Mouse (Mus musculus) forebrain, postnatal 0 days (tissue): Measurements from ENCODE around the gene Ror2. TPM values are rescaled to one million over a fixed set of nuclear protein-coding genes. Genes with fewer than 3 reads are reported as not detected.
A peak's percentile ranks its signal among the peaks of the same experiment; 100 is the strongest.

Source experiments
- ATAC-seq: fragments of 200-750 bp; cut with Nextera tagmentation; 2 replicates; pipeline ENCODE4 v1.8.0; 2017; ENCODE audit warnings: mild to moderate bottlenecking, moderate library complexity
- DNase-seq: peaks from one replicate; pipeline ENCODE4 v3.0.0-alpha.2; 2015
- H3K27ac ChIP-seq: fragments of 300-500 bp; sonication (generic); 2 replicates; pipeline ENCODE4 v1.5.1; 2014; ENCODE audit warnings: low read depth, mild to moderate bottlenecking, antibody characterized with exemption, low read length, moderate library complexity, mixed read lengths
- H3K27me3 ChIP-seq: fragments of 300-500 bp; sonication (generic); 2 replicates; pipeline ENCODE4 v1.6.1; 2014; ENCODE audit warnings: mild to moderate bottlenecking, low read length, mixed read lengths; ENCODE audit not compliant: insufficient read depth
- H3K36me3 ChIP-seq: fragments of 300-500 bp; sonication (generic); 2 replicates; pipeline ENCODE4 v1.6.1; 2014; ENCODE audit warnings: mild to moderate bottlenecking, moderate library complexity; ENCODE audit not compliant: insufficient read depth
- H3K4me1 ChIP-seq: fragments of 300-500 bp; sonication (generic); 2 replicates; pipeline ENCODE4 v1.6.1; 2014; ENCODE audit warnings: antibody characterized with exemption; ENCODE audit not compliant: insufficient read depth
- H3K4me2 ChIP-seq: fragments of 300-500 bp; sonication (generic); 2 replicates; pipeline ENCODE4 v1.6.1; 2014; ENCODE audit warnings: low read depth, mild to moderate bottlenecking, moderate library complexity
- H3K4me3 ChIP-seq: fragments of 300-500 bp; sonication (generic); 2 replicates; pipeline ENCODE4 v1.5.1; 2014; ENCODE audit warnings: low read depth, low read length, mixed read lengths
- H3K9ac ChIP-seq: fragments of 300-500 bp; sonication (generic); 2 replicates; pipeline ENCODE4 v1.6.1; 2014; ENCODE audit warnings: mild to moderate bottlenecking
- H3K9me3 ChIP-seq: fragments of 300-500 bp; sonication (generic); 2 replicates; pipeline ENCODE4 v1.6.1; 2016; ENCODE audit warnings: low read length
- CTCF ChIP-seq: sonication (generic); IDR thresholded peaks from 2 replicates; pipeline ENCODE4 v1.5.1; 2016; ENCODE audit warnings: antibody characterized with exemption, control low read depth, low read depth
- WGBS: fragments of 180-500 bp; shearing (Covaris S2); extraction: QIAGEN DNeasy Blood & Tissue Kit; methylation state at CpG from one replicate; pipeline ENCODE4 v1.1.7; 2014; 5-methylcytosine and 5-hydroxymethylcytosine counted together
- polyA plus RNA-seq: library from polyadenylated mRNA; unstranded; fragments of >200 nt; fragmentation: Nextera tagmentation; extraction: Ambion mirVana; gene quantifications from 2 replicates; pipeline ENCODE4 v1.2.1, GENCODE M21; 2015
- total RNA-seq: library from RNA; depleted of rRNA; stranded (reverse); fragments of >200 nt; gene quantifications from 2 replicates; pipeline ENCODE4 v1.2.3, GENCODE M21; 2014

Ror2 gene
- total and polyA plus RNA-seq, 2 experiments from 2014 or later, result 1.8 to 5.3 TPM

DNA sequence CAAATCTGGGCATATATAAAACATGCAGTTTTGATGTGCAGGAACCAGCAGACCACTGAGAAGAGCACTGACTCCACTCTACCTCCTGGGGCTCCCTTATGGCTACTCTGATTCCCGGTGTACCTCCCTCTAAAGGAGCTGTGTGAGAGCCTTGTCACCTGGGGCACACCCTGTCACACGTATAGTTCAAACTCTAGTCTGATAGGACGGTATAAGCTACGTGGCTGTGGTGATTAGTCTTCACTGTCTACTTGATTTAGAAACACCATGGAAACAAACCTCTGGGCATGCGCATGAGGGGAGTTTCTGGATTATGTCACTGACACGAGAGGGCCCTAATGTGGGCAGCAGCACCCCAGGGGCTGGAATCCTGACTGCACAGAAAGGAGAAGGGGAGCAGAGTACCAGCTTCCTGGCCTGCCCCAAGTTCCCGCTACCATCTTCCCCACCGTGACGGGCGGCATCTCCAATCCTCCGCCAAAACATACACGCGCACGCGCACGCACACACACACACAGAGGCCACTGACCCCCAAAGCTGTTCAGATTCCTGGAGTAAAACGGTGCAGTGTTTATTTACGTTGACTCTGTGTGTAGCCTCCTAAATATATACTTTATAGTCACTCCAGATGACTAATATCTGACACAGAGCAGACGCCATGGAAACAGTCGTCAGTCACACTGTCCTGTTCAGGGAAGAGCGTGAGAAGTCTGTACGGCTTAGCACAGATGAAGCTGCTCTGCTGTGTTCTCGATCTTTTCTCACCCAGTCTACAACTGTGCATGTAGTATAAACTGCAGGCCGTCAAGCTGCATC lies 37.1 kb downstream of the Ror2 start:
- Histone ChIP-seq H3K36me3 (no peaks in the 10 kb centered on the region), H3K4me2 (no peak overlapping the region), H3K4me1 (no peaks in the 10 kb centered on the region), H3K4me3 (no peak overlapping the region), H3K9me3 (no peaks in the 10 kb centered on the region), H3K27me3 (no peaks in the 10 kb centered on the region), H3K9ac (no peak overlapping the region), H3K27ac (no peak overlapping the region)
- peak; percentile 24 for DNase-seq
- ATAC-seq, result peak; percentile 69
- WGBS, result 74% methylated on average over 24 of the region's 24 CpGs
- TF ChIP-seq CTCF, result no peak

DNA sequence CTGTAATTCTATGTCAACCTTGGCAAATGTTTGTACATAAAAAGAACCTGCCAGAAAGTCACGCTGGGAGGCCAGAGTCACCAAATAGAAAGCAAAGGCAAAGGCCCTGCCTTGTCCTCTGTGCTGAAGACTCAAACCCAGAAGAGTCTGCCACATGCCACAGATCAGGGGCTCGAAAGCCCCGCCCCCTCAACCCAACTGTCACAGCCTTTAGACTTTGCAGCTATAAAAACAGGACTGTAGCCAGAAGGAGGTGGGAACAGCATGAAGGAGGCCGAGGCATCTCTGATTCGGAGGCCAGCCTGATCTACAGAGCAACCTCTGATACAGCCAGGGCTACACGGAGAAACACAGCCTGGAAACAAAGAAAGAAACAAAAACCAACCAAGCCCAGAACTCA lies 37.8 kb downstream of the Ror2 start:
- no peak overlapping the region for H3K9ac ChIP-seq
- H3K27me3 ChIP-seq, result no peaks in the 10 kb centered on the region
- no peaks in the 10 kb centered on the region for H3K36me3 ChIP-seq
- TF ChIP-seq CTCF, result no peak
- no peak overlapping the region for H3K27ac ChIP-seq
- H3K9me3 ChIP-seq, result no peaks in the 10 kb centered on the region
- ATAC-seq, result no peak
- no peak overlapping the region for H3K4me3 ChIP-seq
- no peak overlapping the region for H3K4me2 ChIP-seq
- 52% methylated on average over 6 of the region's 6 CpGs for WGBS
- H3K4me1 ChIP-seq, result no peaks in the 10 kb centered on the region
- DNase-seq, result no peak

DNA sequence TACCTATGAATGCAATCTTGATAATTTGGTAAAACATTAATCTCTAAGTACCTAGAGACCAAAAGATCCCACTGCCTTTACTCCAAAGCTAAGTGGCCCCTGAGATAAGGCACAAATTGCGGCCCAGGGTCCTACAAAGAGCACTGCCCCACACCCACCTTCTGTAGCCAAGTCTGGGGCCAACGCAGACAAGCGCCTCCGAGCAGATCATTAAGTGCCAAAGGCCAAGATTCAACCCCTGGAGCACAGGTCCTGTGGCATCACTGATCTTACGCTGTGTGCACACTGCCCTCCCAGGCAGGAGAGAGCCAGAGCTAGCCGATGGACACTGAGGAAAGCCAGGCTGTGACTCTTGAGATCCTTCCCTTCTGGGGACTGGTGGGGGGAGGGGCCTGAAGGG lies 38.7 kb downstream of the Ror2 start:
- no peak for TF ChIP-seq CTCF
- ATAC-seq (no peak), DNase-seq (no peak)
- H3K4me1 ChIP-seq, result no peaks in the 10 kb centered on the region
- H3K27me3 ChIP-seq, result no peaks in the 10 kb centered on the region
- no peaks in the 10 kb centered on the region for H3K36me3 ChIP-seq
- no peak overlapping the region for H3K27ac ChIP-seq
- H3K9ac ChIP-seq, result no peak overlapping the region
- H3K4me2 ChIP-seq, result no peak overlapping the region
- H3K9me3 ChIP-seq, result 0 out of 2 replicates have a peak, but pooled peaks cover 3% of the 10 kb centered on the region
- WGBS, result 79% methylated on average over 6 of the region's 6 CpGs
- no peak overlapping the region for H3K4me3 ChIP-seq

DNA sequence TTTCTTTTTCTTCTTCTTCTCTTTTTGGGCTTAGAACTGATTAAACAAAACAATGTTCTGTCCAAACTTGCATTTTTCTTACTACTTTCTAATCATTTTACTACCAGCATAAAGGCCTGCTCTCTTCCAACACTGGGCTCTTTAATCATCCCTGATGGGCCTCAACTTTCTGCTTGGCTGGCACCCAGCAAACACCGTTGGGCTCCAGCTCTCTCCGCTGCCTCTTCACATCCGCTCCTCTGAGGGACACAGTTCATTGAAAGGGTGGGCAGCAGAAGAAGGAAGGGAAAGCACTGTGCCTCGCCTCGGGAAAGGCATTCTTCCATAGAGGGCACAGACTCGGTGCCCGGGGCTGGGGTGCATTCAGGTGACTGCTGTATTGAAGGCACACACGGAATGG lies 41.8 kb downstream of the Ror2 start:
- DNase-seq (no peak), ATAC-seq (no peak)
- Histone ChIP-seq H3K27me3 (no peaks in the 10 kb centered on the region), H3K27ac (no peak overlapping the region), H3K4me3 (no peak overlapping the region), H3K4me2 (no peak overlapping the region), H3K9me3 (0 out of 2 replicates have a peak, but pooled peaks cover 3% of the 10 kb centered on the region), H3K9ac (no peak overlapping the region), H3K4me1 (no peaks in the 10 kb centered on the region), H3K36me3 (no peaks in the 10 kb centered on the region)
- no peak for TF ChIP-seq CTCF
- WGBS, result 32% methylated on average over 8 of the region's 8 CpGs

DNA sequence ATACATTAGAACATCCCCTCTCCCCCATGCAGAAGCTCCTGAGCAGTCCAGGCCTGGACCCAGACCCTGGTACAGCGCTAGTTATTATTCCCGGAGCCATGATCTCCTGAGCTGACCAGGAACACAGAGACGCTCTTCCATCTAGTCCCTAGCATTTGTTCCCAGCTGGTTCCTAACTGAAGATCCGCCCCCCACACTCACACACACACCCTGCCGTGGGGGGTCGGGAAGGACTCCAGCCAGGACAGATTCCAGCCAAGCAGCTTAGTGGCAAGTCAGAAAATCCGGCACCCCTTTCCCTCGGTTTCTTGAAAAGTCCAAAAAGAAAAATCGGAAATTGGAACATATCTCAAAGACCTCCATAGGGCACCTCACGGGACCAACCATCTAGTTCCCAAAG lies 48.5 kb downstream of the Ror2 start:
- Histone ChIP-seq H3K27ac (no peak overlapping the region), H3K9ac (no peak overlapping the region), H3K36me3 (no peaks in the 10 kb centered on the region), H3K27me3 (no peaks in the 10 kb centered on the region), H3K4me2 (no peak overlapping the region), H3K4me1 (peaks cover 4% of the 10 kb centered on the region; the same call in 1 of the 2 replicates), H3K4me3 (no peak overlapping the region), H3K9me3 (no peaks in the 10 kb centered on the region)
- ATAC-seq (no peak), DNase-seq (no peak)
- WGBS, result 76% methylated on average over 10 of the region's 10 CpGs
- TF ChIP-seq CTCF, result no peak

DNA sequence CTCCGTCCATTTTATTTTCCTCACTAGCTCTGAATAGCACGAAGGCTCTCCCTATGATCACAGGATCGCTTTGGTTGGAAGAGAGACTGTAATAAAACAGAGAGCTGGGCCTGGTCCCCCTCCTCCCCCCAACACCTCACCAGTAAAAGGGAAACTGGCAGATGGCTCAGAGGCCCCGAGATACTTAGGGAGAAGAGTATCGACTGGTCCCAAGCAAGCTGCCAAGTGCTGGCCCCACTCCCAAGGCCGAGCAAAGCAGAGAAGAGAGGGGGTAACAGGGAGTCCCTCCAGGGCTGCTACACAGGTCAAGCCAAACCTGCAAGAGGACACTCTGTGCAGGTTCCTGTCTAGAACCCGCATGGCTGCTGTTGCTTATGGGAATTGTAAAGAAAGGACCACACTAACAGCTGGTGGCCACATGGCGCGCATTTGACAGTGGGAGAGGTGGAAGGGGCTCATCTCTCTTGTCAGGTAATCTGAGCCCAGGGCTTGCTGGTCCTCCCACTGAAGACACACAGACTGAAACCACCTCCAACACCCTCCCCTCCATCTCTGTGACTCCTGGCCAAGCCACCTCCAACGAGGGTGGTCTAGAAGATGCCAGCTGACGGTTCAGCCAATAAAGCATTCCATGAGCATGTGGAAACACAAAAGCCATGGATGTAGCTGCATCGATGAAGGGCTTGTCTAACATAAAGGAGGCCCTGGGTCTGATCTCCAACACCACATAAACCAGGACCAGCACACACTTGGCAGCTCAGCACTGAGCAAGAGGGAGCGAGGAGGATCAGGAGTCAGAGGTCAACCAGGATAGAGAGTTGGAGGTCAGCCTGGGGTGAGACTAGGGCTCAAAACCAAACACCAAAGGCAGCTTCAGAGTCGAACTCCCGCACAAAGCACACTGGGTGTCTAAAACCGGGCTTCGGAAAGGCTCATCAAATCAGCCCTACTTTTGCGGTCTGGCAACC lies 49.2 kb downstream of the Ror2 start:
- no peak for TF ChIP-seq CTCF
- ATAC-seq (0 out of 2 replicates have a peak, but pooled peaks have one; percentile 14), DNase-seq (peak; percentile 52)
- Histone ChIP-seq H3K36me3 (no peaks in the 10 kb centered on the region), H3K4me2 (no peak overlapping the region), H3K9me3 (no peaks in the 10 kb centered on the region), H3K27ac (no peak overlapping the region), H3K4me1 (peaks cover 4% of the 10 kb centered on the region; the same call in 1 of the 2 replicates), H3K27me3 (no peaks in the 10 kb centered on the region), H3K9ac (no peak overlapping the region), H3K4me3 (no peak overlapping the region)
- 41% methylated on average over 18 of the region's 18 CpGs for WGBS

DNA sequence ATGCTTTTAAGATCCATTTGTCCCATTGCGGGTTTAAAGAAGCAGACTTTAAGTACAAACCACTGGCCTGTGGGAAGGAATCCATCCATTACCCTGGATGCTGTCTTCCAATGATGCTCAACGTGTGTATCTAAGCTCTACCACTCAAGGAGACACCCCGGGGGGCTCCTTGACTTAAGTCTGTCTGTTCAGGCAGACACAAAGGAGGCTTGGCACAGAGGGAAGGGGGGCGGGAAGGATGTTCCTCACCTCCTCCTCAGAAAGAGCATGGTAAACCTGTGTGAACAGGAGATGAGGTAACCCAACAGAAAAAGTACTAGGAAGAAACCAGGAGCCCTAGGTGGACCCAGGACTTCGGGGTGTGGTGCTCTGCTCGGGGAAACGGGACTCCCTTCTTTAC lies 50.0 kb downstream of the Ror2 start:
- Histone ChIP-seq H3K4me2 (no peak overlapping the region), H3K27me3 (no peaks in the 10 kb centered on the region), H3K27ac (no peak overlapping the region), H3K4me1 (peaks cover 9% of the 10 kb centered on the region; the same call in 1 of the 2 replicates), H3K36me3 (no peaks in the 10 kb centered on the region), H3K4me3 (no peak overlapping the region), H3K9ac (no peak overlapping the region), H3K9me3 (no peaks in the 10 kb centered on the region)
- no peak for TF ChIP-seq CTCF
- DNase-seq, result no peak
- WGBS, result 24% methylated on average over 7 of the region's 7 CpGs
- ATAC-seq, result no peak
